Mouse (Mus musculus) adrenal gland, adult 18-20 months (tissue): Measurements from ENCODE around the gene Acoxl. TPM values are rescaled to one million over a fixed set of nuclear protein-coding genes. Genes with fewer than 3 reads are reported as not detected.
"Not testable (repeated sequence)": the region's sequence is repeated elsewhere in the genome, so short reads cannot be mapped to it uniquely, and the experiment has no call there.

Source experiments
- DNase-seq, 2 experiments: peaks; one replicate each; pipeline ENCODE4 v3.0.0; 2021 to 2022; ENCODE audit warnings: low spot score in 2 of 2
- total RNA-seq, 2 experiments: library from RNA; stranded (reverse); gene quantifications; 1 replicate in 1 of 2; 2 replicates in 1 of 2; pipeline ENCODE4 v1.2.3; 2021

Acoxl gene
- total RNA-seq, 2 experiments from 2014 or later, result 0.38 to 1.2 TPM

- no peak for DNase-seq
These were observed 233.1 kb downstream of the Acoxl start for GRCm38 (mm10) chr2:128071791-128072190.

GRCm38 (mm10) chr2:128072944-128073343, 234.3 kb downstream of the Acoxl start:
- no peak for DNase-seq

- DNase-seq, result no peak
These were observed 234.9 kb downstream of the Acoxl start for GRCm38 (mm10) chr2:128073603-128074002.

GRCm38 (mm10) chr2:128076936-128077335, 238.3 kb downstream of the Acoxl start:
- DNase-seq, result no peak

GRCm38 (mm10) chr2:128078859-128079258, 240.2 kb downstream of the Acoxl start:
- no peak for DNase-seq

GRCm38 (mm10) chr2:128079316-128079715, 240.6 kb downstream of the Acoxl start:
- no peak for DNase-seq

- DNase-seq, result no peak
These were observed 245.2 kb downstream of the Acoxl start for GRCm38 (mm10) chr2:128083844-128084243.

GRCm38 (mm10) chr2:128084607-128085006, 245.9 kb downstream of the Acoxl start:
- no peak for DNase-seq

- DNase-seq, result no peak
These were observed 246.8 kb downstream of the Acoxl start for GRCm38 (mm10) chr2:128085481-128085880.

- DNase-seq, result no peak
These were observed 247.7 kb downstream of the Acoxl start for GRCm38 (mm10) chr2:128086301-128086886.

GRCm38 (mm10) chr2:128086996-128087526, 248.4 kb downstream of the Acoxl start:
- no peak for DNase-seq

GRCm38 (mm10) chr2:128087798-128088545, 249.3 kb downstream of the Acoxl start:
- no peak for DNase-seq

GRCm38 (mm10) chr2:128090283-128090885, 251.7 kb downstream of the Acoxl start:
- no peak for DNase-seq

GRCm38 (mm10) chr2:128091431-128092369, 253.0 kb downstream of the Acoxl start:
- DNase-seq, result no peak

- no peak for DNase-seq
These were observed 253.8 kb downstream of the Acoxl start for GRCm38 (mm10) chr2:128092451-128092850.

GRCm38 (mm10) chr2:128094196-128094595, 255.5 kb downstream of the Acoxl start:
- no peak for DNase-seq

- DNase-seq, result no peak
These were observed 255.9 kb downstream of the Acoxl start for GRCm38 (mm10) chr2:128094602-128095001.

- DNase-seq, result no peak
These were observed 256.6 kb downstream of the Acoxl start for GRCm38 (mm10) chr2:128095270-128095669.

GRCm38 (mm10) chr2:128096070-128096469, 257.4 kb downstream of the Acoxl start:
- no peak for DNase-seq

GRCm38 (mm10) chr2:128098118-128098517, 259.4 kb downstream of the Acoxl start:
- DNase-seq, result not testable (repeated sequence)

GRCm38 (mm10) chr2:128102086-128102485, 263.4 kb downstream of the Acoxl start:
- no peak for DNase-seq
